Mouse (Mus musculus) cortical plate, adult 2 months (tissue): ENCODE data around the gene Immp2l.

Source experiments
- CTCF ChIP-seq: fragments of 200-500 bp; IDR thresholded peaks from 2 replicates; pipeline ENCODE4 v1.5.1; 2011; ENCODE audit warnings: mild to moderate bottlenecking, control low read depth, low read length; ENCODE audit not compliant: insufficient read depth; ENCODE audit errors: extremely low read depth
- POLR2A ChIP-seq: fragments of 200-500 bp; IDR thresholded peaks from 2 replicates; pipeline ENCODE4 v1.6.1; 2011; ENCODE audit warnings: mild to moderate bottlenecking, low read length, control low read depth; ENCODE audit not compliant: insufficient read depth; ENCODE audit errors: extremely low read depth

- TF ChIP-seq CTCF (no peak), POLR2A (no peak)
Observed at GRCm38 (mm10) chr12:41159543-41159942, 135.7 kb downstream of the Immp2l start.
